14 mouse cellular contexts compared by ENCODE assay signal in genomic region chr8:83914232-83914631, GRCm38 (mm10).
"Had no signal": no experiment of that assay in that cellular context is flagged by ENCODE, and none has a peak within 500 bp of the region (broad histone marks: within the 10 kb centered on the region; RNA-seq: fewer than 3 reads in every experiment).

No protein-coding gene starts in this region.

- H3K9me3 ChIP-seq: kidney, embryonic 15.5 days; megakaryocyte, embryonic 14.5 days had no signal

- DNase-seq: kidney, adult 11 months; kidney, adult 8-10 months; midbrain, embryonic 14.5 days; right cerebral cortex, adult 18-20 months; right cerebral cortex, postnatal 4 days; thymus, postnatal 36 days had no signal

- ATAC-seq: lung, postnatal 0 days had no signal

- H3K27ac ChIP-seq: kidney, embryonic 15.5 days; macrophage; stomach, postnatal 0 days had no signal

- H3K4me3 ChIP-seq: kidney, embryonic 15.5 days; left cerebral cortex, adult 2 months had no signal

- H3K9ac ChIP-seq: kidney, embryonic 15.5 days; lung, embryonic 14.5 days had no signal

- H3K27me3 ChIP-seq: kidney, embryonic 15.5 days had no signal

- H3K4me2 ChIP-seq: kidney, embryonic 15.5 days; lung, embryonic 14.5 days; midbrain, embryonic 11.5 days had no signal
